Mouse (Mus musculus): ENCODE data around the gene Slpi. TPM values are rescaled to one million over a fixed set of nuclear protein-coding genes. Genes with fewer than 3 reads are reported as not detected.

Slpi gene
- 0.90 TPM in 1 of 2 replicates, not detected in the other for polyA plus RNA-seq (2011; ENCODE audit: insufficient read length, low read depth, missing spikeins)

DNA sequence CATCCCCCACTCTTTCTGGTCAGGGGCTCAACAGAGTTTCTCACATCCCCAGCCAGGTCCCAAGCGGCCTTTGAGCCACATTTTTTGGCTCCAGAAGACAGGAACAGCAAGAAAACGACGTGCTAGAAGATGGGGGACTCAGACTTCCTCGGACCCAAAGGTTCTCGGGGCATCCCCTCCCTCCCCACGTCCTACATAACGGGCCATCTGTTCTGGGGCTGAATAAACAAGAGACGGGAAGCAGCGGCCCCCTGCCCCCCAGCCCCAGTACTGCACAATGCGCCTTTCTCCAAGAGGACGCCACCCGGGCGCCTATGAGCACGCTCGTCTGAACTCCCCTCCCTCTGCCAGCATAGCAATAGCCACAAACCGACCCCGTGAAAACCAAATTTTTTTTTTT lies at the start of gene Slpi:
TSS of gene Slpi (minus strand) at position 76 of the 400 bp plus-strand sequence.
- no peak for TF ChIP-seq CTCF (IDR thresholded peaks at IDR 0.05; ENCODE audit: borderline replicate concordance, insufficient read depth, low read length)
- no peak for TF ChIP-seq POLR2A (IDR thresholded peaks at IDR 0.05; ENCODE audit: low read depth, low read length)
- H3K4me1 ChIP-seq (ENCODE audit: control insufficient read depth, insufficient read depth, low read length) = peaks cover 2% of the 10 kb centered on the region; the same call in 1 of the 2 replicates
- peak within 1 kb of the TSS; percentile 43 for H3K4me3 ChIP-seq (ENCODE audit: insufficient read depth, low read length)
- H3K27ac ChIP-seq (ENCODE audit: insufficient read depth, low read length) = no peak within 1 kb of the TSS

DNA sequence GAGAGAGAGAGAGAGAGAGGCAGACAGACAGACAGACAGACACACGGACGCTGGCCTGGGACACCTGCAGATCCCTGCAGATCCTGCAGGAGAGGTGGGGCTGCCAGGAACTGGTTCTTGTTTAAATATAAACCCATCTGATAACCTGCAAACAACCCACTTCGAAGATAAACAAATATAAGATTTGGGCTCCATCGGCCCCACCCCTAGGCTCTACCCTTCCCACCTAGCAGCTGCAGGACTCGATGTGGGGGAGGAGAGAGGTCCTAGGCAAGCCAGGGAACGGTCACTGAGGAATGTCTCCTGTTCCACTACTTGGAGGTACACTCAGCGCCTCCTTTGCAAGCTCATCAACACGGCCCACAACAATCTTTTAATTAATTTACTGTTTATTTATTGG lies 49.4 kb upstream of the Slpi start:
- Histone ChIP-seq H3K4me1 (ENCODE audit: control insufficient read depth, insufficient read depth, low read length) (peaks cover 23% of the 10 kb centered on the region), H3K27ac (ENCODE audit: insufficient read depth, low read length) (peak overlapping the region; percentile 78), H3K4me3 (ENCODE audit: insufficient read depth, low read length) (no peak overlapping the region)
- TF ChIP-seq CTCF (IDR thresholded peaks at IDR 0.05; ENCODE audit: borderline replicate concordance, insufficient read depth, low read length) (no peak), POLR2A (IDR thresholded peaks at IDR 0.05; ENCODE audit: low read depth, low read length) (0 out of 2 replicates have a peak, but pooled peaks have one; percentile 8)

DNA sequence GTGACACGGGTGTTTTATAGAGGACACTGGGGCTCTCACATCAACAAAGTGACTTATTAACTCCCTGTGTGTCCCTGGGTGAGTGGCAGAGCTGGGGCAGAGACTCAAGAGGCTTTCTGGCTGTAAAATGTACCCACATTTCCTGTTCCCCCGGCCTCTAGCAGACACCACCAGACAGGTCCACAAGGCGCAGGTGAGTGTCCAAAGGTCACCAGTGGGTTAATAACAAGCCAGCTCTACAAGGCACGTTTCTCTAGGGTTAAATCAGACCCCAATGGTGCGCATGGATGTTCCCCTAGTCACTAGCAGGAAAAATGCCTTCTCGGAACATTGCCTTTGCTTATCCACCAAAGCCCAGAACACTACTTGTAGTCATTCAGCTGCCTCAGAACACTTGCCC lies 48.8 kb upstream of the Slpi start:
- TF ChIP-seq CTCF (IDR thresholded peaks at IDR 0.05; ENCODE audit: borderline replicate concordance, insufficient read depth, low read length) (no peak), POLR2A (IDR thresholded peaks at IDR 0.05; ENCODE audit: low read depth, low read length) (no peak)
- Histone ChIP-seq H3K27ac (ENCODE audit: insufficient read depth, low read length) (peak overlapping the region; percentile 78), H3K4me1 (ENCODE audit: control insufficient read depth, insufficient read depth, low read length) (peaks cover 23% of the 10 kb centered on the region), H3K4me3 (ENCODE audit: insufficient read depth, low read length) (no peak overlapping the region)

DNA sequence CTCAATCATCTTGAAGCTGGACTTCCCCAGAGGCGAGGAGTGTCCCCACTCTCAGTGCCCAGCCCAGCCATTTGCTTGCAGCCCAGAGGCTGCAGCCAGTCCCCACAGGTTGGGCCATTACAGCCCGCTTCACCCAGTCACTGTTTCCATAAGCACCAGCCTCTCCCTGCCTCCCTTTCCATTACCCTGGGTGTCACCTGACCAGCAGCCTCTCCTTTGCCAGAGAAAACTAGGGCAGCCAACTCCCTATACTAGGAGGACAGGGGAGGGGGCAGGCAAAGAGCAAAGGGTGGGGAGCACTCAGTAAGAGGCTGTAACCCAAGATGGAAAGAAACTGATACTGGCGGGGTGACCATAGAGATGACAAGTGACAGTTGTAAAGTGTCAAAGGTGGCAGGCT lies 48.1 kb upstream of the Slpi start:
- no peak overlapping the region for H3K4me3 ChIP-seq (ENCODE audit: insufficient read depth, low read length)
- TF ChIP-seq CTCF (IDR thresholded peaks at IDR 0.05; ENCODE audit: borderline replicate concordance, insufficient read depth, low read length) (no peak), POLR2A (IDR thresholded peaks at IDR 0.05; ENCODE audit: low read depth, low read length) (no peak)

DNA sequence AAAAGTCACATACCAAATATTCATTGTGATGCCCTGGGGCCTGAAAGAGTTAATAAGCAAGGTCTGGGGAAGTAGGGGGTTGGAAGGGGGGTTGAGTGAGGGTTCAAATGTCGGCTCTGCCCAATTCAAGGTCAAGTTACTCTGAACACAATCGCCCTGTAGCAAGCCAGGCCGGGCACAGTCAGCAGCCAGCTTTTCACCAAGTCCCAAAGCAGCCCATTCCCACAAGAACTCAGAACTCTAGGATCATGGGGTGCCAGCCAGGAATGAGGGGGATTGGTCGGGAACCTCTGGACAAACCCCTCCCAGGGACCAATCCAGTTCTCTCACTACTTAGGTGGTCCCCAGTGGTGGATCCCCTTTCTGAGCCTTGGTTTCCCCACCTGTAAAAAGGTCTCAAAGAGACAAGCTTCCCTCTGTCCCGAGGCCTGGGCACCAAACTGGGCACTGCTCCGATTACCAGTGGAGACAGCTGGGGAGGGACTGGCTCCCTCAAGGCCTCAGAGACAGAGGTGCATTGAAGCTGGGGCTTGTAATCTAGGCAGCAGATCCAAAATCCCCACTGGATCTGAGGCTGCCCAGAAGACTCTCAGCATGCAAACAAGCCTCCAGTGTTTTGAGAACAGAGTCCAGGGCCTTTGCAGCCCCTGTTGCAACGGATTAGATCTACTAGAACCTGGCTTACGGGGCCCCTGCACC lies 47.5 kb upstream of the Slpi start:
- TF ChIP-seq POLR2A (IDR thresholded peaks at IDR 0.05; ENCODE audit: low read depth, low read length) = no peak
- Histone ChIP-seq H3K4me1 (ENCODE audit: control insufficient read depth, insufficient read depth, low read length) (peaks cover 26% of the 10 kb centered on the region), H3K4me3 (ENCODE audit: insufficient read depth, low read length) (no peak overlapping the region)

More for the DNA sequence above, 48.1 kb upstream of the Slpi start:
- Histone ChIP-seq H3K4me1 (ENCODE audit: control insufficient read depth, insufficient read depth, low read length) (peaks cover 26% of the 10 kb centered on the region), H3K27ac (ENCODE audit: insufficient read depth, low read length) (peak overlapping the region; percentile 36)

DNA sequence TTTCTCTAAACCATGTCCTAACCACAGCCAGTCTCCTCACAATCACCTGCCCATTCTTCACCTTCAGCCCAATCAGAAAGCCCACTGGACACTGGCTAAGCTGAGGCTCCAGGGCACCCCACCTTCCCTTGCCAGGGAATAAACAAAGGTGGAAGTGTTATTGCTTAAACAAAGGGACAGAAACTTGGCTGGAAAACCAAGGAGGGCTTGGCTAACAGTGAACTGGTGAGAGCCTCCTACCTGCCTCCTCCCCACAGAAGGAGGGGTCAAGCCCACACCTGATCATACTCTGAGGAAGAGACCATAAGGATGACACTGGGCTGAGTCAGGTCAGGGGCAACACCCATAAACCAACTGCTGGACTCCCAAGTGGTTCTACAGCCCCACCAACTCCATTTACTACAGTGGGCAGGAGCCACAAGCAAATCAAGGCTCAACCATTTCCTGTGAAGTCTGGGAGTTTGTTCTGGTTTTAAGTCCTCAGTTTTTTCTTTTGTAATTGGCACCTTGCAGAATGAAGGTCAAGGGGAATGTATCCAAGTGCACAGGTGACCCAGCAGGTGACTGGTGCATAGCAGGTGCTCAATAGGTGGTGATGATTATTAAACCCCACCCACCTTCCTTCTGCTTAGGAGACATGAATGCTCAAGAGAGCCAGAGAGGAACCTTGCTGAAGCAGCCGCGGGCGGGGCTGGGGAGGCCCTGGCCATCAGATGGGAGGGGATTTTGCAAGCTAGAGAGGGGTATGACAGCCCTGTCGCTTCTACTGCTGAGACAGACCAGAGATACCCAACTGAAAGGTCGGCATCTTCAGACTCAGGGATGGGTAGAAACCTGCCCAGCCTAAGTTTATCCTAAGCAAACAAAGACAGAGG lies 46.6 kb upstream of the Slpi start:
- Histone ChIP-seq H3K4me1 (ENCODE audit: control insufficient read depth, insufficient read depth, low read length) (peaks cover 29% of the 10 kb centered on the region), H3K27ac (ENCODE audit: insufficient read depth, low read length) (peak overlapping the region; percentile 36; the same call in 1 of the 2 replicates), H3K4me3 (ENCODE audit: insufficient read depth, low read length) (no peak overlapping the region)
- TF ChIP-seq CTCF (IDR thresholded peaks at IDR 0.05; ENCODE audit: borderline replicate concordance, insufficient read depth, low read length) (no peak), POLR2A (IDR thresholded peaks at IDR 0.05; ENCODE audit: low read depth, low read length) (no peak)

More for the DNA sequence above, 47.5 kb upstream of the Slpi start:
- peak overlapping the region; percentile 36 for H3K27ac ChIP-seq (ENCODE audit: insufficient read depth, low read length)

DNA sequence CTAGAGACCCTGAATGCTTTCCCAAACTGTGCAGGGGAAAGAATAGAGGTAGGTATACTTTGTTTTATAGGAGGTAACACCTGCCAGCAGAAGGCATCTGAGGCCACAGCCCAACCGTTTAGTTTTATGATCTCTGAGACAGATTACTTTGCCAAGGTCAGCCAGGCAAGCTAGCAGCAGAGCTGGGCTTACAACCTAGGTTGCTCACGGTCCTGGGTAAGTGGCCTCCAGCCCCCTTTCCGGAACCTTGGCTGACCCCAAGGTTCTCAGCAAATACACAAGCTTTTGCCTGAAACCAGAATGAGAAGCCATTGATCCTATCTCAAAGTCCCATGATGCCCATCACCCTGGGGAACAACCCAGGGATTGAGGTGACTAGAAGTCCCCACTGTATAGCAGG lies 45.8 kb upstream of the Slpi start:
- TF ChIP-seq POLR2A (IDR thresholded peaks at IDR 0.05; ENCODE audit: low read depth, low read length) (no peak), CTCF (IDR thresholded peaks at IDR 0.05; ENCODE audit: borderline replicate concordance, insufficient read depth, low read length) (no peak)
- Histone ChIP-seq H3K4me3 (ENCODE audit: insufficient read depth, low read length) (no peak overlapping the region), H3K27ac (ENCODE audit: insufficient read depth, low read length) (no peak overlapping the region; the same call in 1 of the 2 replicates), H3K4me1 (ENCODE audit: control insufficient read depth, insufficient read depth, low read length) (peaks cover 29% of the 10 kb centered on the region)

DNA sequence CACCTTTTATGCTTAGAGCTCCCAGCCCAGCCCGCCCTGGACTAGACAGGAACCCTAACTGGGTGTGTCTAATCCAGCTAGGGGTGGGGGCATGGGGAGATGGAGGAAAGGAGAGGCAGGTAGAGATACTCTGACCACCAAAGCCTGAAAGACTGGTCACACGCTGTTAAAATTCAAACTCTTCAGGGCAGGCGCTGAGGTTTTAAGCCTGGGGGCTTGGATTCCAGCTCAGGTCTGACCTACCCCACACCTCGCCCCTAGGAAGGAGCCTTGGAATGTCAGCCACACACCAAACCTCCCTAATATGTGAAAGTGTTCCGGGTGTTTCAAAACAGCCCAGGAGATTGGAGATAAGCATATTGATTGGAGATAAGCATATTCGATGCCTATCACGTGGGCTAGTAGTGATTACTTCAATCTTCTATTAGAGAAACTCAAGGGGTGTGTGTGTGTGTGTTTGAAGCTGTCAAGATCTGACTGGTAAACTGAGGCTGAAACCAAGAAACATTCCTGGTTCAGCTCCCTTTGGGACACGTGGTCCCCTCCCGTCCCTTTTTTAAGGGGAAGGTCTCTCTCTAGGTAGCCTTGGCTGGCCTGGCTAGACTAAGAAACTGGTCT lies 44.5 kb upstream of the Slpi start:
- Histone ChIP-seq H3K4me3 (ENCODE audit: insufficient read depth, low read length) (no peak overlapping the region), H3K4me1 (ENCODE audit: control insufficient read depth, insufficient read depth, low read length) (peaks cover 26% of the 10 kb centered on the region), H3K27ac (ENCODE audit: insufficient read depth, low read length) (peak overlapping the region; percentile 95)
- TF ChIP-seq POLR2A (IDR thresholded peaks at IDR 0.05; ENCODE audit: low read depth, low read length) = no peak
- no peak for TF ChIP-seq CTCF (IDR thresholded peaks at IDR 0.05; ENCODE audit: borderline replicate concordance, insufficient read depth, low read length)

DNA sequence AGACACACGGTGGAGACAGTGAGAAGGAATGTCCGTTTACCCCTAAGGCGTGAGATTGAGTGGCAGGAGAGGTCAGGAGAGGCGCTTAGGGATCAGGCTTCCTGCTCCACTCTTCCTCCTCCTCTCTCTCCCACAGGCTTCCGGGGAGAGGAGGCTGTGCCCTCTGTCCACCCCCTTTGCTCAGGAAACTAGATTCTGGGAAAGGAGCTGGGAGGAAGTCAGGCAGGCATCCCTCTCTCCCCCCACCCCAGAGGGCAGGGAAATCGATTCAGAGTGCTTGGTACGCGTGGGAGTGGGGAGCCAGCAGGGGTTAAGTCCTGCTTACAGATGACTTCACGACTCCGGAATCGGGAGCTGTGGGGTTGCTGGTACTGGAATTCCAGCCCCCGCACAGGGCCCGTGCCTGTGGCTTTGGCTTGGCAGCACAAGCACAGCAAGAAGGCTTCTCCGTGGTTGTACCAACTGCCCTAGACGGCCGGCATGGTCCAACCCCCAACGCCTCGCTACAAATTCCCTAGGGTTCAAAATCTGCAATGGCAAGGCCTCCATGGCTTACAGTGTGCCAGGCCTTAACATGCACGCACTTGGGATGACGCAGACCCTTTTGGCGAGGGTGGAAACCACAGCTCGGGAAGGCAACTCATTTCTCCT lies 43.8 kb upstream of the Slpi start:
- TF ChIP-seq POLR2A (IDR thresholded peaks at IDR 0.05; ENCODE audit: low read depth, low read length) = peak; percentile 48
- TF ChIP-seq CTCF (IDR thresholded peaks at IDR 0.05; ENCODE audit: borderline replicate concordance, insufficient read depth, low read length) = no peak
- Histone ChIP-seq H3K27ac (ENCODE audit: insufficient read depth, low read length) (peak overlapping the region; percentile 95), H3K4me3 (ENCODE audit: insufficient read depth, low read length) (no peak overlapping the region)

More for the DNA sequence above, 43.8 kb upstream of the Slpi start:
- peaks cover 21% of the 10 kb centered on the region for H3K4me1 ChIP-seq (ENCODE audit: control insufficient read depth, insufficient read depth, low read length)

All from embryonic fibroblast, embryonic 13.5 days (primary cell).